Mouse (Mus musculus) midbrain, embryonic 12.5 days (tissue): ENCODE data around the gene Scfd2. TPM values are rescaled to one million over a fixed set of nuclear protein-coding genes. Genes with fewer than 3 reads are reported as not detected.

Source experiments
- ATAC-seq: fragments of 200-750 bp; cut with Nextera tagmentation; 2 replicates; pipeline ENCODE4 v1.8.0; 2017; ENCODE audit warnings: low read depth, moderate TSS enrichment, moderate library complexity; ENCODE audit not compliant: low FRiP score
- H3K27ac ChIP-seq: fragments of 300-500 bp; sonication (generic); replicated peaks from 2 replicates; pipeline ENCODE4 v1.5.1; 2016; ENCODE audit warnings: mild to moderate bottlenecking
- H3K27me3 ChIP-seq: fragments of 300-500 bp; sonication (generic); 2 replicates; pipeline ENCODE4 v1.6.1; 2016; ENCODE audit warnings: mild to moderate bottlenecking
- H3K36me3 ChIP-seq: fragments of 300-500 bp; sonication (generic); 2 replicates; pipeline ENCODE4 v1.6.1; 2016
- H3K4me1 ChIP-seq: fragments of 300-500 bp; sonication (generic); 2 replicates; pipeline ENCODE4 v1.6.1; 2016
- H3K4me2 ChIP-seq: fragments of 300-500 bp; sonication (generic); replicated peaks from 2 replicates; pipeline ENCODE4 v1.6.1; 2016; ENCODE audit warnings: mild to moderate bottlenecking, moderate library complexity
- H3K4me3 ChIP-seq: fragments of 300-500 bp; sonication (generic); 2 replicates; pipeline ENCODE4 v1.5.1; 2016; ENCODE audit warnings: mild to moderate bottlenecking
- H3K9ac ChIP-seq: fragments of 300-500 bp; sonication (generic); replicated peaks from 2 replicates; pipeline ENCODE4 v1.6.1; 2016; ENCODE audit warnings: mild to moderate bottlenecking, moderate library complexity
- H3K9me3 ChIP-seq: fragments of 300-500 bp; sonication (generic); 2 replicates; pipeline ENCODE4 v1.6.1; 2016; ENCODE audit warnings: mild to moderate bottlenecking
- WGBS: fragments of 180-500 bp; shearing (Covaris S2); methylation state at CpG from one replicate; pipeline ENCODE4 v1.1.7; 2016; 5-methylcytosine and 5-hydroxymethylcytosine counted together
- polyA plus RNA-seq: library from polyadenylated mRNA; unstranded; fragments of >200 nt; fragmentation: Nextera tagmentation; extraction: Ambion mirVana; gene quantifications from 2 replicates; pipeline ENCODE4 v1.2.1, GENCODE M21; 2016

Scfd2 gene
- polyA plus RNA-seq, 1 experiment from 2014 or later = 17.7 TPM

DNA sequence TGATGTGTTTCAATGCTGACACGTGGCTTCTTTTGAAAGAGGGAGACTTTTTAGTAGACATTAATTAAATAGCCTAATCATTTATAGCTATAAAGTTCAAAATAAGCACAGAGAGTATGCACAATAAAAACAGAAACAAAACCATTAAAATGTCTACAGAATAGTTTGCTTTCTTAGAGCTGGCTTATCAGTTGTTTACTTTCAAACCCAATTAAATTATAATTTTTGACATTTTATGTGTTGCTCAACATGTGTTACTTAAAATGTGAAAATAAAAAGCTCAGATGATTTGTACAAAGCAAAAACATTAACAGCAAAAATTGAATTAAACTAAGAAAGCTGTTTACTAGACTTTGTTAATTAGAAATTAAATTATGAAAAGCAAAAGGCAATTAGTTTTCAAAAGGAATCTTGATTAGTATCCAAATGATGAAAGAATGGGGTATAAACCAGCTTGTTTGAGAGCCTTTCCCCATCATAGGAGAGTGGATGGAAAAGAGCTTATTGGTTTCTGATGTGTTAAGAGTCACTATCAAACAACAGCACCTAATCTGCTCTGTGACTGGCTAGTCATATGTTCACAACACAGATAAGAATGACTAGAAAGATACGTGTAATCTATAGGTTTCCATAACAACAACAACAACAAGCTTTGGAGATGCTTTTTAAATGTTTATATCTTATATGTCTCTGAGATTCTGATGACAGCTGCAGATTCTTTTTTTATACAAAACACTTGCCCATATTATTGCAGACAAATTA lies 176.0 kb downstream of the Scfd2 start:
- H3K27ac ChIP-seq = no peak overlapping the region
- no peak overlapping the region for H3K4me3 ChIP-seq
- H3K4me1 ChIP-seq = no peaks in the 10 kb centered on the region
- H3K9me3 ChIP-seq = no peaks in the 10 kb centered on the region
- no peaks in the 10 kb centered on the region for H3K36me3 ChIP-seq
- no peak overlapping the region for H3K9ac ChIP-seq
- no peak overlapping the region for H3K4me2 ChIP-seq
- WGBS = 89% methylated on average over 2 of the region's 2 CpGs
- H3K27me3 ChIP-seq = no peaks in the 10 kb centered on the region
- ATAC-seq = no peak

DNA sequence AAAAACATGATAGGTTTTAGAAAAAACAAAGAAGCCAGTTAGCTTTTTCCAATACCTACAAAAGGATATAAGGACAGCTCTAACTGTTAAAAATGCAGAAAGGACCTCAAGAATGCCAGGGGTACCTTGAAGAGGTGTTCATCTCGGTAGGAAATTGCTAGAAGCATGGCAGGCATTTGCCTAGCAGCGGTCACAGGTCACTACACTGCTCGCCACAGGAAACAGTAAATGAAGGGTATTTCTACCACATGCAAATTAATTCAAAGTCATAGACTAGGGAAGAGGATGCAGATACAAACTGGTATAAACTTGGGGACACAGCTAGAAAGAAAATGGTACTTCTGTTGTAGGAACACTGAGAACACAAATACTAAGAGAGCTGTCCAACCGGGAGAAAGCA lies 180.7 kb downstream of the Scfd2 start:
- WGBS = 83% methylated on average over 4 of the region's 4 CpGs
- H3K4me1 ChIP-seq = no peaks in the 10 kb centered on the region
- H3K9me3 ChIP-seq = no peaks in the 10 kb centered on the region
- H3K27me3 ChIP-seq = no peaks in the 10 kb centered on the region
- no peaks in the 10 kb centered on the region for H3K36me3 ChIP-seq
- H3K4me3 ChIP-seq = no peak overlapping the region
- H3K4me2 ChIP-seq = no peak overlapping the region
- no peak overlapping the region for H3K27ac ChIP-seq
- no peak for ATAC-seq
- H3K9ac ChIP-seq = no peak overlapping the region

DNA sequence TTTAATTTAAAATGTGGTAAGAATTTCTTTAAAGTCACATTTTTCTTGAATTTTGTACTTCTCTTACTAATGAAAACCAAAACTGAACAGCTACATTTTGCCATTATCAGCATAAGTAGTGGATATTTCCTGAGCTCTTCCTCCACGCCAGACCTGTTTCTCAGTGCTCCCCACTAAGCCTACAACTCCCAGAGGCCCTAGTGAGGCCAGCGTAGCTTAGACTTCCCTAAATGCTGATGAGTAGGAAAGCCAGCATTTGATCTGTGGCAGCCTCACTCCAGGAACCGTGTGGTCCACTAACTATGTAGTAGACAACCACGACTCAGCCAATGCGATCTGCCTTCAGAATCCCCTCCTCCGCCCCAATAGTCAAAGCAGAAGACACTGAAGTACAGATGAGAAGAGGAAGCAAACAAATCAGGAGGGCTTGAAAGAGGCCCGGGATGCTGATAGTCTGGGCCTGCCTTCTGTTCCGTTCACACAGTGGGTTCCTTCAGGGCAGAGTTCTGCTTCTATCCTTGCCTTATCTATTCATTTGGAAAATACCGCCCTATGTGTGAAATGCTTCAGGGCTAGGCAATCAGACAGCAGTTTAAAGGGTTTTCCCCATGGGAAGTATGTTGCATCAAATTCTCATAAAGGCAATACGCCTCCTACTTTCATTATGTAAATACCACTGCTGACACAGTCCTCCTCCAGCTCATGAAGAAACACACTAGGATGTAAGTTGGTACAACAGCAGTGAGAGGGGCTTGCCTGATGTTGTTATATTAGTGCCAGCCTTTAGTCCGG lies 183.3 kb downstream of the Scfd2 start:
- Histone ChIP-seq H3K9me3 (no peaks in the 10 kb centered on the region), H3K4me2 (no peak overlapping the region), H3K4me3 (no peak overlapping the region), H3K27ac (no peak overlapping the region), H3K9ac (no peak overlapping the region), H3K27me3 (no peaks in the 10 kb centered on the region), H3K4me1 (no peaks in the 10 kb centered on the region), H3K36me3 (no peaks in the 10 kb centered on the region)
- WGBS = 78% methylated on average over 11 of the region's 11 CpGs
- ATAC-seq = no peak

DNA sequence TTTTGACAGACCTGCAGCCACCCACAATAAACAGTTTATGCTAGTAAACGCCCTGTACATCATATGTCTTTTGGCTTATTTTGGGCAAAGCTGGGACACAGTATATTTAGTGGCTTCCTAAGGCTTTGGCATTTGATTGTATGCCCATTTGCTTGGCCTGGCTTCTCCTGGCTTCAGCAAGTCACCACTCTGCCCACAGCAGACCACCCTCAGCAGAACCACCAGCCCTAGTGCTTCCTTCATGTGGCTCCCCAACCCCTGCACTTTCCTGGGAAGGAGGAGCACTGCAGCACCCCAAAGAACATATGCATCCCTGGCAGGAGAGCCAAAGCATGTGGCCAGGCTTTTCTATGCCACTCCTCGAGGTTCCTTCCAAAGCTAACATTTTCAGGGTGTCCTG lies 188.5 kb downstream of the Scfd2 start:
- Histone ChIP-seq H3K4me3 (no peak overlapping the region), H3K4me1 (no peaks in the 10 kb centered on the region), H3K36me3 (no peaks in the 10 kb centered on the region), H3K27me3 (no peaks in the 10 kb centered on the region), H3K27ac (no peak overlapping the region), H3K9ac (no peak overlapping the region), H3K9me3 (no peaks in the 10 kb centered on the region), H3K4me2 (no peak overlapping the region)
- WGBS = 79% methylated on average over 2 of the region's 2 CpGs
- no peak for ATAC-seq

DNA sequence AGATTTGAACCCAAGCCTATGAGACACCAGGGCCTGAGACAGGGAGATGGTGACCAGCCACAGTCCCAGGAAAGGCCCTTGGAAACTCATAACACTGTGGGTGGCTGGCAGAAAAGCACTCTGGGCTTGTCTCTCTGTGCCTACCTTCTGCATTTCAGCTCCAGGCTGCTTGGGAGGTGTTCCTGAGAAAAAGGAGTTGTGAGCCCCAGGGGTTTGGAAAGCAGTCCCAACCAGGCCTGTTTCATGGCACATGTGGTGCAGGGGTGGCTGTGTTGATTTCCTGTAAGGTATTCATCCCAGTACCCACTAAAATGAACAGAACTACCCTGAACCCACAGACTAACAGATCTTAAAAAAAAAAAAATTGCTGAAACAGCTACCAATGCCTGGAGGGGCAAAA lies 189.0 kb downstream of the Scfd2 start:
- no peak for ATAC-seq

DNA sequence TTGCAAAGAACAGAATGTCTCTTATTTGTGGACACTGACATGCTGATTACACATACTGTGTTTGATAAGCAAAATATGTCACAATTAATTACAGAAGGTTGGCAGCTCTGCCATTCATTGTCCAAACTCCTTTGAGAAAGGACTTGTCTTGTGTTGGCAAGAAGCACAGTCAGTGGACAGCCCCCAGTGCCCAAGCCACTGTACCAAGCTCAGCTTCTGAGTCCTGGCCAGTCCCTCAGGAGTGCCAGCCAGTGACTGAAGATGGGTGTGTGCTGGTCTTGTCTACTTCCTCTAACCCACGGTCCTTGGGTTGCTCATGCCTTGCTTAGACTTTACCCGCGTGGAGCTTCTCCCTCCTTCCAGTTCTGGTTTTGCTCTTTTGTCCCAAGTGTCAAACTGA lies 194.1 kb downstream of the Scfd2 start:
- Histone ChIP-seq H3K4me1 (peaks cover 4% of the 10 kb centered on the region; the same call in 1 of the 2 replicates), H3K27me3 (no peaks in the 10 kb centered on the region), H3K4me2 (no peak overlapping the region), H3K9ac (no peak overlapping the region), H3K4me3 (no peak overlapping the region), H3K9me3 (no peaks in the 10 kb centered on the region), H3K36me3 (no peaks in the 10 kb centered on the region), H3K27ac (no peak overlapping the region)
- no peak for ATAC-seq
- WGBS = 88% methylated on average over 3 of the region's 3 CpGs

More for the DNA sequence above, 189.0 kb downstream of the Scfd2 start:
- Histone ChIP-seq H3K27me3 (no peaks in the 10 kb centered on the region), H3K9me3 (no peaks in the 10 kb centered on the region), H3K9ac (no peak overlapping the region), H3K36me3 (no peaks in the 10 kb centered on the region), H3K4me3 (no peak overlapping the region), H3K27ac (no peak overlapping the region), H3K4me2 (no peak overlapping the region), H3K4me1 (peaks cover 2% of the 10 kb centered on the region; the same call in 1 of the 2 replicates)

DNA sequence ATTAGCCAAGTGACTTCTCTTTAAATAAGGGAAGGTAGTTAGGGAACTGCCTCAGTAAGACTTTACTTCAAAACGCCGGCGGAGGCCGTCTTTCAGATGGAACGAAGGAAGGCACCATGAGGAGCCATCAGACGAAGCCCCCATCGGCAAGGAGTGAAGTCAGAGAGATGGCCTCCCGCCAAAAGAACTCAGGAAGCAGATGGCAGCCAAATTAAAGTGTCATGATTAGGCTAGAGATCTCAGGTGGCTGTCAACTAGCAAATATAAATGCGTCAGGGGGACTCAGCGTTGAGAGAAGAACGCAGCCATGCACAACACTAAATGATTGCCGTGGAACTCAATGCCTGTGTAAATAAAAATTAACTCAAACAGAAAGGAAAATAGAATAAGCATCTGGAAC lies 194.8 kb downstream of the Scfd2 start:
- no peak overlapping the region for H3K4me3 ChIP-seq
- H3K4me2 ChIP-seq = no peak overlapping the region
- H3K4me1 ChIP-seq = peaks cover 4% of the 10 kb centered on the region; the same call in 1 of the 2 replicates
- no peak overlapping the region for H3K9ac ChIP-seq
- H3K27me3 ChIP-seq = no peaks in the 10 kb centered on the region
- no peak overlapping the region for H3K27ac ChIP-seq
- WGBS = 85% methylated on average over 12 of the region's 12 CpGs
- no peak for ATAC-seq
- no peaks in the 10 kb centered on the region for H3K36me3 ChIP-seq
- no peaks in the 10 kb centered on the region for H3K9me3 ChIP-seq

DNA sequence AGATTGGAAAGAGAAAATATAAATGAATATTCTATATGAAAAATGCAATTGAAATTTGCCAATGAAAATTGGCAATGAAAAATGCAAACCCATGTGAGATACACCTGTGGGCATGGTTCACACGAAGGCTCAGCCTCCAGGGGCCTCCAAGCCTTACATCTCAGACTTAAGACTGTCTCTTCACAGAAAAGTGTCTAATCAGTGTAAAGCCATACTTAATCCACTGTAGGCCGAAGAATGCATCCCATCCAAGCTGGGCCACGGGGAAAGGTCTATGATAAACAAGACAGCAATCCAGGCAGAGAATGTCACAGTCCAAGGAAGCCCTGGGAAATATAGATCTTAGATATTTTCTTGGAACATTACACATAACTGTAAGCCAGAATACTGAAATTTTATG lies 198.3 kb downstream of the Scfd2 start:
- H3K27ac ChIP-seq = no peak overlapping the region
- no peaks in the 10 kb centered on the region for H3K9me3 ChIP-seq
- no peaks in the 10 kb centered on the region for H3K27me3 ChIP-seq
- H3K9ac ChIP-seq = no peak overlapping the region
- H3K4me2 ChIP-seq = no peak overlapping the region
- H3K36me3 ChIP-seq = no peaks in the 10 kb centered on the region
- H3K4me1 ChIP-seq = peaks cover 4% of the 10 kb centered on the region; the same call in 1 of the 2 replicates
- ATAC-seq = no peak
- no peak overlapping the region for H3K4me3 ChIP-seq
- WGBS = 66% methylated on average over 3 of the region's 3 CpGs

DNA sequence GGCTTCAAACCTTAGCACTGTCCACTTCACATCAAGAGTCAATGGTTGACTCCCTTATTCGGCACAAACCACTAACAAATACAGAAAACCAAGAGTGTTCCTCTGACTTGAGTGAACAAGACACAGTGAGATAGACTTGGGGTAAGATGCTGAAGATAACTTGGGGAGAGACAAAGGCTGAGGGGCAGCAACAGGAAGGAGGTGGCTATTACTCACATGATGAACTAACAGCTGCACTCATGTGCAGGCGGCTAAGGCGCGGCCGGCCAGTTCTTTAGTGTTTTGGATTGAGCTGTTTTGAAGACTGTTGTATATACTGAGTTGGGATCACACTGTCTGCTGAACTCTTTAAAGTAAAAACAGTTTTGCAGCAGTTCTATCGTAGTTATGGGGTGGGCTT lies 205.3 kb downstream of the Scfd2 start:
- no peak for ATAC-seq
- H3K27me3 ChIP-seq = no peaks in the 10 kb centered on the region
- H3K27ac ChIP-seq = no peak overlapping the region
- 93% methylated on average over 6 of the region's 6 CpGs for WGBS
- H3K4me2 ChIP-seq = no peak overlapping the region
- no peaks in the 10 kb centered on the region for H3K36me3 ChIP-seq
- H3K9ac ChIP-seq = no peak overlapping the region
- H3K4me1 ChIP-seq = no peaks in the 10 kb centered on the region
- H3K9me3 ChIP-seq = no peaks in the 10 kb centered on the region
- H3K4me3 ChIP-seq = no peak overlapping the region

DNA sequence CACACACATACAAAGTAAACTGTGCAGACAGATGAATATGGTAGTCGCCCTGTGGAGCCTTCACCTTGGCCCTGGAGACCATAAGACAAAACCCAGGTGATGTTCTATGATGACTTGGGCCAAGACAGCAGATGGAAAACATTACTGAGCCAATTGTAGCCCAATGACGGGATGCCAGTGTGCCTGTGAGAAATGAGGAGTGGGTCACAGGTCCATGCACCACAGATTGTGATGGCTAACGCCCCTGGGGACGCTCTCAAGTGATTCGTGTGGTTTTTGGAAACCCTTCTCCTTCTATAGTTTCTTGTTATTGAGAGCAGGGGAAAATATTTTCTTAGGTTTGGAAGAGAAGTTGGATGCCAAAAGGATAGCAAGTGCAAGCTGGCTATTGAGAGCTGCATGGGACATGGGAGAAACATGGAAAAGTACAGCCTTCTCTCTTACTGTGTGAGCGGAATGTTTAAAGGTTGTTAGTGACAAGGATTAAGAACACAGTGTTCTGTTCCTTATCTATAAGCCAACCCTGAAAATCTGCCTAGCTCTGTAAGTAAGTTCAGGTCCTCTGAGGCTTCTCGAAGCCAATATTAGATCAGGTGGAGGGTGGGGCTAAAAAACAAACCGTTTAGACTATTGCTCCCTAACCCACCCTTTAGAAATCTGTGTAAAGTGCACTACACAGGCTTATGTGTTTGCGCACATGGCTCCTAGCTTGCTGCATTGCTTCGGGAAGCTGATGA lies 210.4 kb downstream of the Scfd2 start:
- 88% methylated on average over 10 of the region's 10 CpGs for WGBS
- H3K27ac ChIP-seq = no peak overlapping the region
- H3K4me2 ChIP-seq = no peak overlapping the region

DNA sequence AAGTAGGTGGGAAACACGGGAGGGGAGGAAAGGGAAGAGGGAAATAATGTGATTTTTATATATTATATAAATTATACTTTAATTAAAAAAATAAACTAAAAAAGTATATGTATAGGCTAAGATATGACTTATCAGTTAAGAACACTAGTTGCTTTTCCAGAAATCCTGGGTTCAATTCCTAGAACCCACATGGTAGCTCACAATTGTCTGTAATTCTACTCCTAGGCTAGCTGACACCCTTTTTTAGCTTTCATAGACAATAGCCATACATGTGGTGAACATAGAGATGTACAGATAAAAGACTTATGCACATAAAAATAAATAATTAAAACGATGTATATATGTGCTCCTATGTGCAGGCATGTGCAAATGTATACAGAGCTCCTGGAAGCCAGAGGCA lies 212.0 kb downstream of the Scfd2 start:
- H3K9ac ChIP-seq = no peak overlapping the region
- peaks cover 3% of the 10 kb centered on the region; the same call in 1 of the 2 replicates for H3K4me1 ChIP-seq
- H3K9me3 ChIP-seq = no peaks in the 10 kb centered on the region
- no peak overlapping the region for H3K4me3 ChIP-seq
- no peaks in the 10 kb centered on the region for H3K27me3 ChIP-seq
- WGBS = 77% methylated on average over 2 of the region's 2 CpGs
- H3K27ac ChIP-seq = no peak overlapping the region
- H3K36me3 ChIP-seq = no peaks in the 10 kb centered on the region
- no peak overlapping the region for H3K4me2 ChIP-seq
- no peak for ATAC-seq

More for the DNA sequence above, 210.4 kb downstream of the Scfd2 start:
- Histone ChIP-seq H3K4me1 (no peaks in the 10 kb centered on the region), H3K4me3 (no peak overlapping the region), H3K27me3 (no peaks in the 10 kb centered on the region), H3K9me3 (no peaks in the 10 kb centered on the region), H3K9ac (no peak overlapping the region), H3K36me3 (no peaks in the 10 kb centered on the region)
- ATAC-seq = no peak

DNA sequence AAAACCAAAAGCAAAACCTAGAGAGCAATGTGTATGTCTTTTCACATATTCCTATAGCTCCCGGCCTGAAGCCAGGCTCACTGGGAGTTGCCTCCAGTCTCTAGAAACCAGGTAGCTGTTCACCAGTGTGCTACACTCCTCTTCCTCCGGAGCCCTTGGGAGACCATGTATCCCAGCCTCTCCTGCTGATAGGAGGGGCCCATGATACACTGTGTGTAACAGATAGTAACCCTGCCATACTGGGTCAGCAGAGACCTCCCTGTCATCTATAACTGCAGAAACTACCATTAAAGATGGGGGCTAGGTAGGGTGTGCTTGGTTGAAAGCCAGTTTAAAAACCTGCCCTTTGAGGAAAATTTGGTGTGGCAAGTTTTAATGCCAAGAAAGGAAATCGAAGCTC lies 214.4 kb downstream of the Scfd2 start:
- WGBS = 87% methylated on average over 3 of the region's 3 CpGs
- no peak for ATAC-seq
- H3K9me3 ChIP-seq = no peaks in the 10 kb centered on the region

More for the DNA sequence above, 214.4 kb downstream of the Scfd2 start:
- peaks cover 5% of the 10 kb centered on the region; the same call in 1 of the 2 replicates for H3K4me1 ChIP-seq
- no peaks in the 10 kb centered on the region for H3K36me3 ChIP-seq
- H3K4me3 ChIP-seq = no peak overlapping the region
- no peak overlapping the region for H3K9ac ChIP-seq
- peaks cover 12% of the 10 kb centered on the region for H3K27me3 ChIP-seq
- H3K27ac ChIP-seq = no peak overlapping the region
- no peak overlapping the region for H3K4me2 ChIP-seq
